Mouse (Mus musculus): ENCODE measurements around the gene March10. TPM values are rescaled to one million over a fixed set of nuclear protein-coding genes. Genes with fewer than 3 reads are reported as not detected.

Gene March10
- polyA plus RNA-seq, 1 experiment from 2014 or later, result not detected

GRCm38 (mm10) chr11:105385266-105385665 is 71.3 kb downstream of the March10 start:
- H3K27ac ChIP-seq (ENCODE audit: low read depth, low read length), result no peak overlapping the region
- H3K36me3 ChIP-seq (ENCODE audit: control insufficient read depth, insufficient read depth), result no peaks in the 10 kb centered on the region
- H3K4me1 ChIP-seq (replicated peaks; ENCODE audit: control insufficient read depth, insufficient read depth, low read length), result no peaks in the 10 kb centered on the region
- 93% methylated on average over 9 of the region's 9 CpGs for WGBS
- H3K9me3 ChIP-seq (ENCODE audit: control insufficient read depth), result no peaks in the 10 kb centered on the region
- no peak for TF ChIP-seq CTCF (IDR thresholded peaks at IDR 0.05; ENCODE audit: low read depth)
- no peak for ATAC-seq
- no peak overlapping the region for H3K4me2 ChIP-seq (replicated peaks; ENCODE audit: low read depth)
- H3K4me3 ChIP-seq (ENCODE audit: low read depth, low read length), result no peak overlapping the region
- H3K9ac ChIP-seq (ENCODE audit: low read depth, low read length), result no peak overlapping the region
- H3K27me3 ChIP-seq (replicated peaks; ENCODE audit: control insufficient read depth, insufficient read depth, low read length), result no peaks in the 10 kb centered on the region

DNA sequence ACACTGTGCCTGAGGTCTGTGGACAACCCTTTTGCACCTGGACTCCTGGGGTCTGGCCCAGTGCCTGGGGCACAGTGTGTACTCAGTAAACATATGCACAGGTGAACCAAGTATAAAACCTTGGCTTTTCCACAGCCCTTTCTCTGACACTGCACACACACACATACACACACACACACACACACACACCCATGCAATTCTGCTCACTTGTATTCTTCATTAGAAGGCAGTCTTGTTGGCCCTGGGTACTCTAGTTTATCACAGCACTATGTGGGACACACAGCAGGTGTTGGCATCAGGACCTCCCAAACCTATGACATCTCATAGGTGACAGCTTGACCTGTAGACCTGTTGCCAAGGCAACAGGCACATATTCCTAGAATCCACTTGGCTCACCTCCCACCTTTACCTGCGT is 80.7 kb downstream of the March10 start:
- Histone ChIP-seq H3K27ac (ENCODE audit: low read depth, low read length) (no peak overlapping the region), H3K4me2 (replicated peaks; ENCODE audit: low read depth) (no peak overlapping the region), H3K9me3 (ENCODE audit: control insufficient read depth) (no peaks in the 10 kb centered on the region), H3K27me3 (replicated peaks; ENCODE audit: control insufficient read depth, insufficient read depth, low read length) (no peaks in the 10 kb centered on the region), H3K4me1 (replicated peaks; ENCODE audit: control insufficient read depth, insufficient read depth, low read length) (no peaks in the 10 kb centered on the region), H3K4me3 (ENCODE audit: low read depth, low read length) (no peak overlapping the region), H3K36me3 (ENCODE audit: control insufficient read depth, insufficient read depth) (no peaks in the 10 kb centered on the region), H3K9ac (ENCODE audit: low read depth, low read length) (no peak overlapping the region)
- ATAC-seq, result no peak
- WGBS, result 83% methylated on average over 1 of the region's 1 CpGs
- TF ChIP-seq CTCF (IDR thresholded peaks at IDR 0.05; ENCODE audit: low read depth), result no peak

DNA sequence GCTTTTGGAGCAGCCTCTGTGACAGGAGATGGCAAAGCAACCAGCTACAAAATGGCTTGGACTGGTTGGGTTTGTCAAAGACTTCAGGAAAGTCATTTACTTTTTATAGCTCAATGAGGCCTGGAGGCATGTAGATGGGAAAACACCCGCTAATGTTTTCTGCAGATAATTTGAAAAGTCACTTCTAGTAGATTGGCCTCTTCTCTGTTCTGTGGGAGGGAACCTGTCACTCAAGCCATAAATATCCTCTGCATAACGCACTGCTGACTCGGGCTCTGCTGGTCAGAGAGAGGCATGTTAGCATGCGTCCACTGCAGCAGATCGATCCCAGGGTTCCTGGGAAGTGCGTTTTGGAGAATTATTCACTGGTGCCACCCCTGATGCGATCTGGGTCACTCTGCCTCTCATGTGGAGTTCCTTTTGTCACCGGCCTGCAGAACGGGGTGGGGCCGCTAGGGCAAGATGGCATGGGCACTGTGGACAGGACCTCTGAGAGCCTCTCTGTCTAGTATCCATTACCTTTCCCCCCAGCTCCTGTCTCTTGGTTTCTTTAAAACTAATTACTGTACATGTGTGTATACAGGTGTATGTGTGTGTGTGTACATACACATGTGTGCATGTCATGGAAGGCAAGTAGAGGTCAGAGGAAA is 81.9 kb downstream of the March10 start:
- no peak for ATAC-seq
- no peaks in the 10 kb centered on the region for H3K9me3 ChIP-seq (ENCODE audit: control insufficient read depth)
- 59% methylated on average over 10 of the region's 10 CpGs for WGBS
- TF ChIP-seq CTCF (IDR thresholded peaks at IDR 0.05; ENCODE audit: low read depth), result no peak
- no peak overlapping the region for H3K4me3 ChIP-seq (ENCODE audit: low read depth, low read length)
- H3K4me2 ChIP-seq (replicated peaks; ENCODE audit: low read depth), result no peak overlapping the region
- H3K27me3 ChIP-seq (replicated peaks; ENCODE audit: control insufficient read depth, insufficient read depth, low read length), result no peaks in the 10 kb centered on the region
- H3K36me3 ChIP-seq (ENCODE audit: control insufficient read depth, insufficient read depth), result no peaks in the 10 kb centered on the region
- H3K4me1 ChIP-seq (replicated peaks; ENCODE audit: control insufficient read depth, insufficient read depth, low read length), result no peaks in the 10 kb centered on the region
- H3K27ac ChIP-seq (ENCODE audit: low read depth, low read length), result no peak overlapping the region
- no peak overlapping the region for H3K9ac ChIP-seq (ENCODE audit: low read depth, low read length)

- Histone ChIP-seq H3K4me3 (ENCODE audit: low read depth, low read length) (no peak overlapping the region), H3K4me1 (replicated peaks; ENCODE audit: control insufficient read depth, insufficient read depth, low read length) (no peaks in the 10 kb centered on the region), H3K36me3 (ENCODE audit: control insufficient read depth, insufficient read depth) (no peaks in the 10 kb centered on the region), H3K4me2 (replicated peaks; ENCODE audit: low read depth) (no peak overlapping the region), H3K9me3 (ENCODE audit: control insufficient read depth) (no peaks in the 10 kb centered on the region), H3K9ac (ENCODE audit: low read depth, low read length) (no peak overlapping the region), H3K27me3 (replicated peaks; ENCODE audit: control insufficient read depth, insufficient read depth, low read length) (no peaks in the 10 kb centered on the region), H3K27ac (ENCODE audit: low read depth, low read length) (no peak overlapping the region)
- no peak for TF ChIP-seq CTCF (IDR thresholded peaks at IDR 0.05; ENCODE audit: low read depth)
- 67% methylated on average over 8 of the region's 8 CpGs for WGBS
- no peak for ATAC-seq
Observed at GRCm38 (mm10) chr11:105373881-105374280, 82.7 kb downstream of the March10 start.

DNA sequence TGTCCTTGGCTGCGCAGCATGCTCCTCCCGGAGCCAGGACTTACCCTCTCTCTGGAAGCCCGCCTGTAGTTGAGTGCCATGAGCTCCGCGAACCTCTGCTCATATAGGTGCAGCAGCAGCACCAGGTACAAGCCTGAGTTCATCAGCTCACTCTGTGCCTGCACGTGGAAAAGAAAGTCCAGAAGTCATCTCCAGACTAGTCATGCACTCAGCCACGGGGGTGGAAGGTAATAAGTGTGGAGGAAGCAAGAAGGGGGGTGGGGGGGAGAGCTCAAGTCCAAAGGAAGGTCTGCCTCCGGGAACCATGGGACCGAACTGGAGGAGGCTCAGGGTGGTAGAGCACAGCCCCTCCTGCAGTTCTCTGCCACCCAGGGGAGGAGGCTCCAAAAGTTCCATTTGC is 84.7 kb downstream of the March10 start:
- TF ChIP-seq CTCF (IDR thresholded peaks at IDR 0.05; ENCODE audit: low read depth), result no peak
- no peaks in the 10 kb centered on the region for H3K27me3 ChIP-seq (replicated peaks; ENCODE audit: control insufficient read depth, insufficient read depth, low read length)
- H3K9me3 ChIP-seq (ENCODE audit: control insufficient read depth), result no peaks in the 10 kb centered on the region
- no peak overlapping the region for H3K9ac ChIP-seq (ENCODE audit: low read depth, low read length)
- ATAC-seq, result no peak
- 74% methylated on average over 9 of the region's 9 CpGs for WGBS
- H3K4me3 ChIP-seq (ENCODE audit: low read depth, low read length), result no peak overlapping the region
- no peaks in the 10 kb centered on the region for H3K4me1 ChIP-seq (replicated peaks; ENCODE audit: control insufficient read depth, insufficient read depth, low read length)
- H3K27ac ChIP-seq (ENCODE audit: low read depth, low read length), result no peak overlapping the region
- H3K4me2 ChIP-seq (replicated peaks; ENCODE audit: low read depth), result no peak overlapping the region
- H3K36me3 ChIP-seq (ENCODE audit: control insufficient read depth, insufficient read depth), result no peaks in the 10 kb centered on the region

- Histone ChIP-seq H3K36me3 (ENCODE audit: control insufficient read depth, insufficient read depth) (no peaks in the 10 kb centered on the region), H3K9me3 (ENCODE audit: control insufficient read depth) (no peaks in the 10 kb centered on the region), H3K4me2 (replicated peaks; ENCODE audit: low read depth) (no peak overlapping the region), H3K4me3 (ENCODE audit: low read depth, low read length) (no peak overlapping the region), H3K27me3 (replicated peaks; ENCODE audit: control insufficient read depth, insufficient read depth, low read length) (no peaks in the 10 kb centered on the region), H3K27ac (ENCODE audit: low read depth, low read length) (no peak overlapping the region), H3K4me1 (replicated peaks; ENCODE audit: control insufficient read depth, insufficient read depth, low read length) (peaks cover 3% of the 10 kb centered on the region; the same call in 1 of the 2 replicates), H3K9ac (ENCODE audit: low read depth, low read length) (no peak overlapping the region)
- TF ChIP-seq CTCF (IDR thresholded peaks at IDR 0.05; ENCODE audit: low read depth), result no peak
- 84% methylated on average over 13 of the region's 13 CpGs for WGBS
- no peak for ATAC-seq
Observed at GRCm38 (mm10) chr11:105369526-105370386, 86.8 kb downstream of the March10 start.
